Mouse (Mus musculus) heart, adult 2 months (tissue): Measurements from ENCODE around the gene Calb2. TPM values are rescaled to one million over a fixed set of nuclear protein-coding genes. Genes with fewer than 3 reads are reported as not detected.

Experiments
- DNase-seq, 2 experiments: peaks; one replicate each; pipeline ENCODE4 v3.0.0; 2021
- H3K27ac ChIP-seq: fragments of 200-600 bp; 2 replicates; pipeline ENCODE4 v1.8.1; 2022
- H3K27me3 ChIP-seq: fragments of 200-500 bp; 2 replicates; pipeline ENCODE4 v1.6.1; 2012; ENCODE audit warnings: mild to moderate bottlenecking, low read length, inconsistent platforms, mixed read lengths; ENCODE audit not compliant: control insufficient read depth, insufficient read depth
- H3K36me3 ChIP-seq: fragments of 200-500 bp; 2 replicates; pipeline ENCODE4 v1.6.1; 2012; ENCODE audit warnings: low read length, inconsistent platforms; ENCODE audit not compliant: control insufficient read depth, insufficient read depth
- H3K4me1 ChIP-seq: fragments of 200-500 bp; 2 replicates; pipeline ENCODE4 v1.6.1; 2011; ENCODE audit warnings: low read length; ENCODE audit not compliant: control insufficient read depth, insufficient read depth
- H3K4me3 ChIP-seq: fragments of 200-600 bp; 2 replicates; pipeline ENCODE4 v1.8.1; 2022
- H3K79me2 ChIP-seq: fragments of 200-500 bp; replicated peaks from 2 replicates; pipeline ENCODE4 v1.6.1; 2012; ENCODE audit warnings: mild to moderate bottlenecking, inconsistent platforms, low read length, moderate library complexity, mixed read lengths; ENCODE audit not compliant: control insufficient read depth, insufficient read depth
- H3K9ac ChIP-seq: fragments of 200-500 bp; 2 replicates; pipeline ENCODE4 v1.6.1; 2012; ENCODE audit warnings: low read depth, mild to moderate bottlenecking, control low read depth, inconsistent platforms, low read length, mixed read lengths
- CTCF ChIP-seq: fragments of 200-600 bp; IDR thresholded peaks from 2 replicates; pipeline ENCODE4 v1.8.1; 2022; ENCODE audit warnings: antibody characterized with exemption, mild to moderate bottlenecking, moderate library complexity
- EP300 ChIP-seq: fragments of 200-500 bp; IDR thresholded peaks from 2 replicates; pipeline ENCODE4 v1.6.1; 2011; ENCODE audit warnings: low read depth, low read length, control low read depth; ENCODE audit not compliant: insufficient read depth
- POLR2A ChIP-seq: fragments of 200-500 bp; IDR thresholded peaks from 2 replicates; pipeline ENCODE4 v1.6.1; 2011; ENCODE audit warnings: mild to moderate bottlenecking, low read depth, low read length, control low read depth; ENCODE audit not compliant: insufficient read depth
- WGBS: fragments of 180-500 bp; shearing (Covaris S2); methylation state at CpG from one replicate; pipeline ENCODE4 v1.1.7; 2018; 5-methylcytosine and 5-hydroxymethylcytosine counted together
- intact Hi-C: fragments of 180-260 bp; cut with DNase I; formaldehyde crosslinking; loops from one replicate; pipeline ENCODE4 v1.15.1; 2025
- polyA plus RNA-seq: library from polyadenylated mRNA; depleted of rRNA; stranded (reverse); fragments of >200 nt; gene quantifications from 2 replicates; pipeline ENCODE4 v1.2.3, GENCODE M21; 2012
- total RNA-seq, 2 experiments: library from RNA; stranded (reverse); gene quantifications; 2 replicates each; pipeline ENCODE4 v1.2.3; 2021

Calb2 gene
- total and polyA plus RNA-seq, 3 experiments = not detected

DNA sequence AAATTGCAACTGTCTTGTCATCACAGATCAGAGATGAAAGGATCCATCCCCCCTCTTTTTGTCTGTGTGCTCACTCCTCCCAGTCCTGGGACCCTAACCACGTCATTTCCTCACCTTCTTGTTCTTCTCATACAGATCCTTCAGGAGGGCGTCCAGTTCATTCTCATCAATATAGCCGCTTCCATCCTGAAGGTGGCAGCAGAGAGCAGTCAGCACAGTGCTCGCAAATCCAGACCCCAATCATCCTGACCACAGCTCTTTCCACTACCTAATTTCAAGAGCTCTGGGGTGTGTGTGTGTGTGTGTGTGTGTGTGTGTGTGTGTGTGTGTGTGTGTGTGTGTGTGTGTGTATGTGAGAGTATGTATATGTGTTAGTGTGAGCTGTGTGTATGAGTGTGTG, 22.5 kb downstream of the Calb2 start:
- no peaks in the 10 kb centered on the region for H3K4me1 ChIP-seq
- H3K36me3 ChIP-seq = no peaks in the 10 kb centered on the region
- no peak overlapping the region for H3K9ac ChIP-seq
- no peaks in the 10 kb centered on the region for H3K79me2 ChIP-seq
- WGBS = 0% methylated on average over 4 of the region's 4 CpGs
- H3K27ac ChIP-seq = no peak overlapping the region
- H3K4me3 ChIP-seq = no peak overlapping the region
- intact Hi-C loops = loop anchor here (1.0 to 5.0 kb wide), 2 partner anchors 333 to 457 kb away; no protein-coding TSS in a partner anchor
- peak; percentile 24 to 38 for DNase-seq
- H3K27me3 ChIP-seq = no peaks in the 10 kb centered on the region
- TF ChIP-seq POLR2A = no peak
- peak; percentile 73 for TF ChIP-seq CTCF
- no peak for TF ChIP-seq EP300

DNA sequence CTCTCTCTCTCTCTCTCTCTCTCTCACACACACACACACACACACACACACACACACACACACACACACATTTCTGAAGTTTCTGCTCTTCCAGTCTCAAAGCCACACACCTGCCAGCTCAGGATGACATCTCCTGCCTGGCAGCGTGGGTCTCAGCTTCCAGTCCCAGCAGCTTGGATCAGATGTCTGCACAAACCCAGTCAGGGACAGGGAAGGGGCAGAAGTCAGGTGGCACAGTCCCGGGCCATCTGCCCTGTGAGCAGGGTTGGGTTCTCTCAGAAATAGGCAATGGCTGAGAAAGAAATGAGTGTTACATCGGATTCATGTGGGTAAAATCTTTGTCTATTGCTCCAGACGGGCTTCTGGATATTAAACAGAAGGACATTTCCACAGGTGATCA, 27.2 kb downstream of the Calb2 start:
- intact Hi-C loops = no loop called here
- DNase-seq = no peak
- H3K27me3 ChIP-seq = no peaks in the 10 kb centered on the region
- H3K27ac ChIP-seq = no peak overlapping the region
- WGBS = 53% methylated on average over 4 of the region's 4 CpGs
- H3K36me3 ChIP-seq = no peaks in the 10 kb centered on the region
- TF ChIP-seq POLR2A (no peak), CTCF (no peak), EP300 (no peak)
- H3K4me3 ChIP-seq = no peak overlapping the region
- no peaks in the 10 kb centered on the region for H3K79me2 ChIP-seq
- H3K9ac ChIP-seq = no peak overlapping the region
- no peaks in the 10 kb centered on the region for H3K4me1 ChIP-seq

DNA sequence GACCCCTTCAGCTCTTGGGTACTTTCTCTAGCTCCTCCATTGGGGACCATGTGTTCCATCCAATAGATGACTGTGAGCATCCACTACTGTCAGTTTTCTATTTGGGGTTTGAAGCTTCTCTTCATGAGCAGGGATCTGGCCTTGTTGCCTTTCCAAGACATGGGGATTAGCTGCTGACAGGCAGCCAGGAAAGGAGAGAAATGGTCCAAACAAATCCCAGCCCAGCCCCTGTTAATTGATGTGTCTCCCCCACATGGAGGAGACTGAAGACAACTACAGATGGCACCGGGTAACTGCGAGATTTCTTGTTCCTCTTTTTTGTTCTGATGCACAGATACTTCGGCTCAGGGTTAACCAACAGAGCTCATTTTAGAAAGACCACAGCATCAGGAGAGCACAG, 27.9 kb downstream of the Calb2 start:
- H3K9ac ChIP-seq = no peak overlapping the region
- H3K36me3 ChIP-seq = no peaks in the 10 kb centered on the region
- no peak for DNase-seq
- H3K4me1 ChIP-seq = no peaks in the 10 kb centered on the region
- H3K27ac ChIP-seq = no peak overlapping the region
- no peak overlapping the region for H3K4me3 ChIP-seq
- 63% methylated on average over 3 of the region's 3 CpGs for WGBS
- no peaks in the 10 kb centered on the region for H3K79me2 ChIP-seq
- no peaks in the 10 kb centered on the region for H3K27me3 ChIP-seq
- TF ChIP-seq EP300 (no peak), CTCF (no peak), POLR2A (no peak)
- intact Hi-C loops = no loop called here

DNA sequence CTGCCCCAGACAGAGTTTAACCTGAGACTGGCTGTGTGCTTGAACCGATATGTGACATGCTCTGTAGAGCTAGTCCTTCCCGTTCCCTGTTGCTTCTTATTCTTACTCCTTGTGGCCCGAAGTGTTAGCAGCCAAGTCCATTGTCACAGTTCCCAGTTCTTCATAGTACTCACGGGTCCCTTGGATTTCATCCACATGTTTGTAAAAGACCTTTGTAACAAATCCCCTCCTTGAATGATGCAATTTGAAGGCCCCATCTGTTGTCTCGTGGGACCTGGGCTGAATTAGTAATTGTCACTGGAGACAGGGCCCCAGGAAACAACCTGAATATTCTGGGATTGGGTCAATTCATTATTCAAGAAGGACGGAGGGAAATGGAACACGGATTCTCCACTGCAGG, 32.5 kb downstream of the Calb2 start:
- Histone ChIP-seq H3K27ac (no peak overlapping the region), H3K4me1 (no peaks in the 10 kb centered on the region), H3K36me3 (no peaks in the 10 kb centered on the region), H3K4me3 (no peak overlapping the region), H3K9ac (no peak overlapping the region), H3K79me2 (no peaks in the 10 kb centered on the region), H3K27me3 (no peaks in the 10 kb centered on the region)
- intact Hi-C loops = no loop called here
- DNase-seq = no peak
- no peak for TF ChIP-seq POLR2A
- no peak for TF ChIP-seq CTCF
- no peak for TF ChIP-seq EP300
- WGBS = 70% methylated on average over 7 of the region's 7 CpGs

DNA sequence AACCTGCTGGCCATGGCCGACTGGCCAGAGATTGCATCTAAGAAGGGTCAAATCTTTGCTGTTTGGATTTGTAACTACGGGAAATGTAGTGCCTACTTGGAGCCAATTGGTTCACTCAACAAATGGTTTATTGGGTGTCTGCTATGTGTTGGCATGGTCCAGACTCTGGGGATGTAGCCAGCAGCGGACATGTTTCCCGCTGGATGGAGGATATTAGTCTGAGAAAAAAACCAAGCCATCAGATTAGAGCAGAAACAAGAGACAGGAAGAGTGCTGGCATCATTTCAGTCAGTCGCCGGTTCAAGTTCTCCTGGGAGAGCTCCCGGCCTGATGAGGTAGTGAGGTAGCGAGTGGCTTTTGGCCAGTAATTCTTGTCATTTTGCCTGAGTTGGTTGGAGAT, 33.8 kb downstream of the Calb2 start:
- 65% methylated on average over 8 of the region's 8 CpGs for WGBS
- intact Hi-C loops = no loop called here
- no peaks in the 10 kb centered on the region for H3K27me3 ChIP-seq
- no peak overlapping the region for H3K27ac ChIP-seq
- no peak for DNase-seq
- H3K79me2 ChIP-seq = no peaks in the 10 kb centered on the region
- H3K4me3 ChIP-seq = no peak overlapping the region
- no peaks in the 10 kb centered on the region for H3K4me1 ChIP-seq
- no peak for TF ChIP-seq CTCF
- no peak for TF ChIP-seq EP300
- no peak for TF ChIP-seq POLR2A
- H3K36me3 ChIP-seq = no peaks in the 10 kb centered on the region
- no peak overlapping the region for H3K9ac ChIP-seq

DNA sequence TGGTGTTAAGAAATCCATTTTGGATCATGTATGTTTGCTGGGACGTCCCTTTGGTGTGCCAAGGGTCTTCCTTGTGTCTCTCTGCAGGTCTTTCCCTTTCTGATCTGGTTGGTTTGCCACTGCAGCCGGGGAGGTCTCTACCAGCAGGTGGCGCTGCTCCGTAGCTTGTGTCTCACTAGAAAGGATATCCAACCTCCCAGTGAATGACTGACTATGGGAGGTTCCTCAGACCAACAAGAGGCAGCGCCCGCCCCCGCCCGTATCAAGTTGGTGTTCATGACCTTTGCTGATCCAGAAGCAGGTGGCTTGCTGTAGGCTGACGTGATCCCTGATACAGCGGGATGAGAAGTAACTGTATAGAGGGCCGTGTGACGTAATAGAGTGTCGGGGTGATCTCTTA, 37.5 kb downstream of the Calb2 start:
- Histone ChIP-seq H3K9ac (no peak overlapping the region), H3K27ac (no peak overlapping the region), H3K36me3 (no peaks in the 10 kb centered on the region), H3K79me2 (no peaks in the 10 kb centered on the region), H3K4me1 (no peaks in the 10 kb centered on the region), H3K27me3 (no peaks in the 10 kb centered on the region), H3K4me3 (no peak overlapping the region)
- TF ChIP-seq POLR2A (no peak), CTCF (peak; percentile 85)
- WGBS = 19% methylated on average over 13 of the region's 13 CpGs
- peak; percentile 31 to 65 for DNase-seq
- intact Hi-C loops = loop anchor here (1.0 kb wide), 1 partner anchor 348 kb away; no protein-coding TSS in a partner anchor

DNA sequence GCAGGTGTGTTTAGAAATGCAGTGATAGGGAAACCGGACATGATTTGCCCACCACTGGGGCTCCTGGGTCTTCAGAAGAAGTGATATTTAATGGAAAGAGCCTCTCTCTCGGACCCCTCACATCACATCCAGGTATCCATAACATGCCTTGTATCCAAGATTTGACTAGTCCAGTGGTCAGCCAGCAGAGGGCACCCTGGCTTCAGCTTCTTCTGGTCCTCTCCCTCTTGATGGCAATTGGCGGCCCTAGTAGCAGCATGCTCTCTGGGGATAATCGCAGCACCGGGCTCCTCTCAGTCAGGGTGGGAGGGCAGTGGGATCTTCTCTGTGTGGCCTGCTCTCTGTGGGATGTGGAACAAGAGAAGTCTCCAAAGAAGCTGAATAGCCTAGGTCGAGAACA, 48.3 kb downstream of the Calb2 start:
- no peak overlapping the region for H3K9ac ChIP-seq
- H3K4me3 ChIP-seq = no peak overlapping the region
- no peaks in the 10 kb centered on the region for H3K36me3 ChIP-seq
- H3K79me2 ChIP-seq = no peaks in the 10 kb centered on the region
- DNase-seq = no peak
- intact Hi-C loops = no loop called here
- no peaks in the 10 kb centered on the region for H3K4me1 ChIP-seq
- TF ChIP-seq POLR2A = no peak
- TF ChIP-seq CTCF = peak; percentile 36; the same call in 1 of the 2 replicates
- no peaks in the 10 kb centered on the region for H3K27me3 ChIP-seq
- WGBS = 44% methylated on average over 6 of the region's 6 CpGs
- no peak overlapping the region for H3K27ac ChIP-seq
